Mouse (Mus musculus): ENCODE results near the gene Hoxd3.

GRCm38 (mm10) chr2:74690338-74690716 lies 21.4 kb upstream of the Hoxd3 start:
- TF ChIP-seq CHD2 (IDR thresholded peaks at IDR 0.05; ENCODE audit: low read depth, low read length) (no peak), ZNF384 (IDR thresholded peaks at IDR 0.05; ENCODE audit: low read depth, low read length) (no peak), ZC3H11A (IDR thresholded peaks at IDR 0.05; ENCODE audit: borderline replicate concordance, low read depth, low read length) (no peak), HCFC1 (IDR thresholded peaks at IDR 0.05; ENCODE audit: borderline replicate concordance, insufficient read depth, low read length) (no peak)

Measured in ES-E14 (cell line).